Mouse (Mus musculus) liver, embryonic 14.5 days (tissue): Measurements from ENCODE around the gene Phf1.

Experiments
- CTCF ChIP-seq: IDR thresholded peaks from 2 replicates; pipeline ENCODE4 v1.5.1; 2016; ENCODE audit warnings: antibody characterized with exemption, low read depth, control low read depth
- EP300 ChIP-seq: IDR thresholded peaks from 2 replicates; pipeline ENCODE4 v1.6.1; 2016; ENCODE audit warnings: antibody characterized with exemption, low read depth

DNA sequence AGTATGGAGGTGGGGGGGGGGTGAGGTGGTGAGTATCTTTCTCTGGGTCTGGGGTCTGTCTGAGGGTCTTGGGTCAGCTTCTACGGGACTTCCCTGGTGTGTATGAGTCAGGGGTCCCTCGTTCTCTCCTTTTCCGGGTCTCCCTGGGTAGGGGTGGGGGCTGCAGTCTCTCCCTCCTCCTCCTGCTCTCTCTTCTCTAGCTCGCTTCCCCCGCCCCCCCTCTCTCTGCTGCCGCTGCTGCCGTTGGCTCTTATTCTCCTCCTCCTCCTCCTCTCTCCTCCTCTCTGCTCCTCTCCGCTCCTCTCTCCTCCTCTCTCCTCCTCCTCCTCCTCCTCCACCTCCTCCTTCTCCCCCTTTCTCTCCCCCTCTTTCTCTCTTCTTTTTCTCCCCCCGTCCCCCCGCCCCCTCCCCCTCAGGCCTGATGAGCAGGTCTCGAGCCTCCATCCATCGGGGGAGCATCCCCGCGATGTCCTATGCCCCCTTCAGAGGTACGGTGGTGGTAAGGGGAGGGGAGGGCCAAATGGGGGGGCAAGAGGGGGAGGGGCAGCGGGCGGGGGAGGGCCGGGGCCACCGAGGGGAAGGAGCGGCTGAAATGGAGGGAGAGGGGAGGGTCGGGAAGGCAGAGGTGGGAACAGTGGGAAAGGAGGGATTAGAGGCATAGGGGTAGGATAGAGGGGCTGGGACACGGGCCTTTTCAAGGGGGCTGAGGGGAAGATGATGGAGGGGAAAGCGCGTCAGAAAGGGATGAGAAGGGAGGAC lies 8.4 kb downstream of the Phf1 start, which contains the start of gene Syngap1:
- TF ChIP-seq CTCF (no peak), EP300 (no peak)
